Mouse (Mus musculus) kidney, adult 18-20 months (tissue): Measurements from ENCODE around the gene 1700010I14Rik.

Experiments used
- DNase-seq: peaks from one replicate; pipeline ENCODE4 v3.0.0; 2021

The 1700010I14Rik gene

DNA sequence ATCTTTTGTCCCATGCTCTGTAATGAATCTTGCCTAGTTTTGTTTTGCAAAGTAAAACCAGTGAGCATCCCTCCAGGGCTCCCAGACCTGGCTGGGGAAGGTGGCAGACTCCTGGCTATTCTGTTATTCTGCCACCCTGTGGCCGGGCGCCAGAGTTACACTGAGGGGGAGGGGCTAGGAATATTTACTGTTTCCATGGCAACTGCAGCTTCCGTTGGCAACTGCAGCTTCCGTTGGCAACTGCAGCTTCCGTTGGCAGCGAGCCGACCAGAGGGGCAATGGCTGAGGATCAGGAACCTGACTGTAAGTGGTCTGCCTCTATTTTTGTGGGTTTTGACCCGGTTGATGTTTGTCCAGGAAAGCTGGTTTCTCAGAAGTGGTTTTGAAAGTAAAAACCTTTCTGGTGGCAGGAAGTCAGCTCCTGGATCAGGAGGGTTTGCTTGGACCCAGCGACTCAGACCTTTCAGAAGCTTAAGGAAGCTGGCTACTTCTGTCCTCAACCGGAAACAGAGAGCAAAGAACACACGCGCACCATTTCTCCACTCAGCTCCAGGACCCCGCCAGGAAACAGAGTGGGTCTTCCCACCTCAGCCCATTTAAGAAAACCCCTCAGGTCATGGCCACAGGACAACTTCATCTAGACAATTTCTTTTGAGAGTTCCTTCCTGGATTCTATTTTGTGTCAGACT is at the start of gene 1700010I14Rik:
1700010I14Rik (plus strand) TSS at position 215 of the 689 bp plus-strand sequence.
- DNase-seq: peak; percentile 90

DNA sequence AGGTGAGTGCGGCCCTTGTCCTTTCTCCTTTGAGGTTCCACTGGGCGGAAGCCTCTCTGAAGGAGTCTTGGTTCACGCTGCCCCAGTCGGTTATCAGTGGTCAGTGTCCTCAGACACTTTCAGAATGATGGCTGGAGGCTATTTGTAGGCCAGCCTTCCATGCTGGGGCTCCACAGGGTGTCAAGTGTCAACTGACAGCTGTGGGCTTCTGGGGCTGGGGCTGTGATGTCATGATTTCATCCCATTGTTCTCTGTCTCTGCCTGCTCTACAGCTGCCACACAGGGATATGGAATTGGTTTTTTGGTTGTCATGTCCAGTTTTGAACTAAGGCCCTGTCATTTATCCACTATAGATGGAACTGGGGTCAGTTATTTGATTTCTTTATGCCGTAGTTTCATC is 36.5 kb upstream of the 1700010I14Rik start:
- no peak for DNase-seq

DNA sequence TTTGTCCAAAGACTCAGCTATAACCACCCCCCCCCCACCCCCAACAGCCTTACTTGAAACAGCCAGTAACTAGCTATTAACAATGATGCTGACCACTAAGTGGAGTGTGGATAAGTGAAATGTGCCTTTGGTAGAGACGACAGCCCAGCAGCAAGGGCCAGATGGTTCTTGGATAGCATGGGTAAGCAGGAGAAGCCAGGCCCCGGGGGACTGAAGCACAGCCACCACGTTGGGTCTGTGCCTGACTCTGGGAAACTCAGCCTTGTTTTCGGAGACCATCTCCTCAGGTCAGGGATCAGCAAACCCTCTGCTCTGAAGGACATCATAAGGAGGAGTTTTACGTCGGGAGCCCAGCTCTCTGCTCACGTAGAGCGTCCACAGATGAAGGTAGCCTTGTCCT is 35.2 kb upstream of the 1700010I14Rik start:
- DNase-seq: no peak

DNA sequence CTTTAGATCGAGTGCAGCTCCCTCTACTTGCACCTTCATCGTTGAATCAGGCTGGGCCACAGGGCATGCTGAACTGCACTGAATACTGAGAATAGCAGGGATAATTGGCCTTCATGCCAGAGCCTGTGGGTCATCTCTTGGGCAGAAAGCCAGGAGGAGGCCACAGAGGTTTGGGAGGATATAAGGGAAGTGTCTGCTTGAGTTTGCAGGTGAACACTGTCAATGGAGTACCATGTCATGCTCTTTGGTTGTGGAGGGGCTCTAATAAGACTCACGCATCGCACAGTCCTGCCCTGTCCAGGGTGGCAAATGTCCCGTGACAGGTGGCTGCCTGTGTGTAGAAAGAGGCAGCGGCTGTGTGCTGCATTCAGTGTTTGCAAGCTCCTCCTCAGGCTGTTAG is 30.0 kb upstream of the 1700010I14Rik start:
- DNase-seq: no peak

DNA sequence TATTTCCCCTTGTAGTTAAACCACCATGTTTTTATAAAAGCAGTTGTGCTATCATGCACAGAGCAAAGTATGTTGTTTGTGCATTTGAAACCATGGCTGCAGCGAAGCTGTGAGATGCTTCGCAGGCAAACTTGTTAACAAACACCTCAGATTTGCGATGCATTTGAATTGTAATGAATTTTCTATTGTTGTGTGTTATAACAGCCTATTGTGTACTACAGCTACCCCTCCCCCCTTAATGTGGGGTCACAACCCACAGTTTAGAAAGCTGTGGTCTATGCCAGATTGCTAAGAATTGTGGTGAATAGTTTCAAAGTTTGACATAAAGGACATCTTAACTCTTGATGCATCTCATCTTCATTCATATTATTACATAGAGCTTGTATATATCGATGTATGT is 27.7 kb upstream of the 1700010I14Rik start:
- no peak for DNase-seq

DNA sequence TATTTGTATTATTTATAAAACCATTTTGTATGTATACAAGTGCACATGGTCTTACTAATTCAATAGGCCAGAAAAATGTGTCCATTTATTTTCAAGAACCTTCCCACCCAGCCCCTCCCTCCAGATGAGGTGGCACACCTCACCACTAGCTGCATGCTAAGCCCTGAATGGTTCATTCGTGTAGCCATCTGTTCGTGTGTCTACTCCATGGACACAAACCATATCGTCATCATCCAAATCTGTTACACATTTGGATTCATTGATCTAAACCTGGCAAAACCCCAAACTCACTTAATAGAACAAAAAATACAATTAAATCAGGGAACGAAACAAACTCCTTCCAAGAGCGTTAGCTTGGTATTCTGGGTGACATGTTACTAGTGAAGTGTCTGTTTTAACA is 27.0 kb upstream of the 1700010I14Rik start:
- DNase-seq: no peak

- no peak for DNase-seq
Observed at GRCm38 (mm10) chr17:8961644-8962043, 26.5 kb upstream of the 1700010I14Rik start.

DNA sequence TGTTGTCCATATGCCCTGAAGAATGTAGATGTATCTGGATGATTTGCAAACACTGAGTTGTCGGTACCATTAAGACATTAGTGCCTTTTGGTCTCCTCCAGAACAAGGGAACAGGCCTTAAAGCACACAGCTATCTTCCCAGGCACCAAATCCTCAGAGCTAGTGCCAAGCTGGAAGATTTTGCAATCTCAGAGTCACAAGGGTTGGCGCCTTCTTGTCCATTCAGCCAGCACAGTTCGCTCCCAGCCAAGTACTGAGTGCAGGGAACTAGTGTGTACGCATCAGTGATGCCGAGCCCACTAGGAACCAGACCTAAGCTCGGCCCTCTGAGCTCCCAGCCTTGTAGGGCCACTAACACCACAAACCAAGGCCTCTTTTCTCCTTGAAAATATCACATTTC is 23.0 kb upstream of the 1700010I14Rik start:
- DNase-seq: no peak

DNA sequence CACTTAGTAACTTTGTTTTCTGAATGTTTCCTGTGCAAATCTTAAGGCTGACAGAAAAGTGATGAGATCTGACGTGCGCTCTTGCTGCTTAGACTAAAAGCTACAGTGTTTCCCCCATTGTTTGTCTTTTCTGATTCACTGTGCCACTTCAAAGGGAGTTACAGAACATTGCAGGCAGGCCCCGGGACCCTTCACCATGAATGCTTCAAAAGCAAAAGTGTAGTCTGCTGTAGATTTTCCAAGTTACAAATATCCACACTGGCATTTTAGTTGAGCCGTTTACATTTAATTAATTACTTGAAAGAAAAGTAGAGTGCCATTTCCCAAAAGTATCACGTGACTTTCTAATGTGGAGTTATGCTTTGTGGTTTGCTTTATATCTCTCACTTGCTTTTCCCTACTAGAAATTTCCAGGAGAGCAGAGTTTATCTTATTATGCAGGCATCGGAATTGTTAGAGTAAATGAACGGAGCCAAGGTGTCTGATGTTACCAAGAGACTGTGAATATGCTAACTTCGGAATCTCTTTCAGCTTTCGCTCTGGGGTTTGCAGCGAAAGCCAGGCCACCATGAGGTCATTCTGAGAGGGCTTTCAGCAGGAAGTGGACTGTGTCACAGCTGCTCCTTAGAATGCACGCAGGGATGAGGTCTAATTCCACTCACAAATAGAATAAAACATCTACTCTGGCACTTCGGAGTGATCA is 15.8 kb upstream of the 1700010I14Rik start:
- DNase-seq: no peak

GRCm38 (mm10) chr17:8973331-8973730 is 14.8 kb upstream of the 1700010I14Rik start:
- DNase-seq: no peak

- DNase-seq: no peak
Observed at GRCm38 (mm10) chr17:8974423-8974822, 13.7 kb upstream of the 1700010I14Rik start.

DNA sequence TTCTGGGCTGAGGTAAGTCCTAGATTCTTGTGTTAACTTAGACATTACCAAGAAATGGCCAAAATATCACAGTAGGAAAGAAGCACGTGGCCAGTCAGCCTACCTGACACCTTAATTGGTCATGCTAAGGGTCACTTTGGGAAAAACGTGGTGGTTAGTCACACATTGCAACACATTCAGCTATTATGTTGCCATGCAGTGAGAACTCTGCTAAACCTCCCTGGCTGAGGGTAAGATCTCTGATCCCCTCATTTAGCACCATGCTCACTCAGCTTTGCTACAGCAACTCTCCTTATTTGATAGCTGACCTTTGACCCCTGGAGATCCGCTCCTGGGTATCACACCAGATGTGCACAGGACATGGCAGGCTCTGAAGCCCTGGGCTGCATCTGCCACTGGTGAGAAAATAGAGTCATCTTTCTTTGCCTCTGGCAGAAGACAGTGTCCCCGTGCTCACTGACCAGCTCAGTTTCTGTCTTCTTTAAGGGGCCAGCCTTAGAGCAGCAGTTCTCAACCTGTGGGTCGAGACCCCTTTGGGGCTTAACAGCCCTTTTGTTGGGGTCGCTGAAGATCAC is 13.2 kb upstream of the 1700010I14Rik start:
- DNase-seq: no peak

- no peak for DNase-seq
Observed at GRCm38 (mm10) chr17:8976745-8977144, 11.4 kb upstream of the 1700010I14Rik start.

- DNase-seq: no peak
Observed at GRCm38 (mm10) chr17:8977271-8977670, 10.9 kb upstream of the 1700010I14Rik start.

DNA sequence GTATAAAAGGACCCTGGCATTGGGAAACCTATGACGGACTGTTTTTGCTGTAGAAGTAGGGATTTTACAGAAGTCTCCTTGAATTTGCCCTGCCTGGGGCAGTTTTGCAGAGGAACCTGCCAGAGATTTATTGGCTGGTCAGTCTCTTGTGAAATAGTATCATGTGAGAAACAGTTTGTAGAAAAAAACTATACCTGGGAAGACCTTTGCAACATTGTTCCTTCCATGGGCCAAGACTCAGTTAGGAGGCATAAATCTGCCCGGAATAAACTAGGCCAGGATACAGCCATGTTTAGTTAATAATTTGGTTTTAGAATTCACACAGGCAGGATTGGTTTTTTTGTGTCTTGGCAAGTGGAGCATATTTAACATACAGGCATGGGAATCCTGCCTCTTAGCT is 4.6 kb upstream of the 1700010I14Rik start:
- no peak for DNase-seq

DNA sequence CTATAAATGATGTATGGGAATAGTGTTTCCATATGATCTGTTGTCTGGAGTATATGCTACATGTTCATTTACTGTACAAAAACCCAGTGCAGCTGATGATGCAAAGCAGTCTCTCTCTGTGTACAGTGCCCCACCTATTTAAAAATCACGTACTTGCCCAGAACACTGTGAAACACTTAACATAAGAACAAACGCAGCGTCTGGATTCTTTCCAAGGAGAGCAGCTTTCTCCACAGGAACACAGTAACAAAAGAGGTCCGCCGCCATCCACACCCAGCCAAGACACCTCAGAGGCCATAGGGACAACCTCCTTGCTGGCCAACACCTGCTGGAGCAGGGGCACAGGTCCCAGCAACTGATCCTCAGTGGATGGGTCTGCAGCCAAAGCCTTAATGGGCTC is 2.4 kb upstream of the 1700010I14Rik start:
- DNase-seq: no peak

- no peak for DNase-seq
Observed at GRCm38 (mm10) chr17:8986551-8986950, 1.6 kb upstream of the 1700010I14Rik start.

GRCm38 (mm10) chr17:8987369-8987768 is 764 bp upstream of the 1700010I14Rik start:
- DNase-seq: no peak

DNA sequence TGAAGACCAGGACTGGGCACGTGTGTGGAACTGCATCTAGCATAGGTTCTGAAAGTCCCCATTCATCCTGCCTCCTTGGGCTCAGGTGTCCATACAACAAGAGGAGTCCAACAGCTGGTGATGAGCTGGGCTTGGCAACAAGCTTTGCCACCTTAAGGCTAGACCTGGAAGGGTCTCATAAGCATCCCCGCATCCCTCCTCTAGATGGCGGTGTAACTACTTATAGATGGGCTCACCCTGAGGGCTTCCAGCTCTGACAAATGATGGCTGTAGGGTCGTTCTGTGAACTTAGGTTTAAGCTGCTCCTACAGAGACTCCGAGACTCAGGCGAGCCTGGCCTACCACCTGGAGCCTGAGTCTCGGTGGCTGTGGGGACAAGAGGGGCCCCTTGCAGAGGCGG is 3.0 kb downstream of the 1700010I14Rik start:
- DNase-seq: no peak

DNA sequence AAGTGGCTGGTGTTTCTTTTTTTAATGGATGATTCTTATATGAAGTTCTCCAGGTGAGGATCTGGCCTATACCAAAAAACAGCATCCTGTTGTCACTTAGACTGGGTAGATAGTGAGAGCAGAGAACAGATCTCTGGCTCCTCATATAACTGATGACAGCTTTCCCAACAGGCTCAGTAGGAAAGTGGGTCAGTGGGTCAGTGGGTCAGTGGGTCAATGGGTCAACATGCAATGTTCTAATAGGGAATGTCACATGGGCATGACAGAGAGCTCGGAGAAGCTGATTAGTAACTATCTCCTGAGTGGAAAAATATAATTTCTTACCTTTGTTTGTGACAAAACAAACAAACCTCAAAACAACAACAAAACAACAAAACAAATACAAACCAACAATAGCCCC is 7.2 kb downstream of the 1700010I14Rik start:
- no peak for DNase-seq

GRCm38 (mm10) chr17:9002438-9002837 is 14.3 kb downstream of the 1700010I14Rik start:
- no peak for DNase-seq

DNA sequence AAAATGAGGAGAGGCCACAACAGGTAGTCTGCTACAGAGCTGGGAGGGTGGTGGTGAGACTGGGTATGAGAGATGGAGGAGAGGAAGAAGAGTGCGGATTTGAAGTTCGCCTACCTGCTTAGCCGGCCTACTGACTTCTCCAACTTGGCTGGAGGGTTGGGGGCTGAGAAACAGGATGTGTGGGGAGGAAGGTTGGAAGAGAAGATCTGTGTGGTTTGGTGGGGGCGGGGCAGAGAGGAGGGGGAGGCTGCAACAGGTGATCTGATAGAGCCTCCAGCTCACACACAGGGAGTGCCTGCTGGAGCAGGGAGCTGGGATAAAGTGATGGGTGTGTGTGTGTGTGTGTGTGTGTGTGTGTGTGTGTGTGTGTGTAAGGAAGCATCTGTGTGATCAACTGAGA is 16.4 kb downstream of the 1700010I14Rik start:
- no peak for DNase-seq

GRCm38 (mm10) chr17:9023198-9023942 is 35.2 kb downstream of the 1700010I14Rik start:
- no peak for DNase-seq

DNA sequence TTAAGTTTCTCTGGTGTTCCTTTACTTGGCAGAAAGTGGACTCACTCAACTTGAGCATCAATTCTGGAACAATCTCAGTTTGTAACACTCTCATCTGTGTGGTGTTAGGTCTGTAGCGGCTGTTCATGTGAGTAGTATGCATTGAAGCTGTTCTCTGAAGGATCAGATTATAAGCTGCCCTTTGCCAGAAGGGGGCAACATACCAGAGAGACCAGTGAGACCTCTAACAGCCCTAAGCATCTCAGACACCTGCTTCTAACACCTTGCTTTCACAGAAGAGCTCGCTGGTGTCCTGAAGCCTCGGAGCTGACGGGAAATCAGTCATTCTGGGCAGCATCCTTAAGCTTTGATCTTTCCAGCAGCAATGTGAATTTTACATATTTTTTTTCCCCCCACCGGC is 42.0 kb downstream of the 1700010I14Rik start:
- no peak for DNase-seq
